Mouse (Mus musculus) right cerebral cortex, postnatal 10 days (tissue): ENCODE data around the gene Cope.

Source experiments
- DNase-seq, 2 experiments: peaks; one replicate each; pipeline ENCODE4 v3.0.0; 2021; ENCODE audit warnings: low spot score in 2 of 2

The Cope gene

GRCm38 (mm10) chr8:70347443-70347842 lies 45.1 kb downstream of the Cope start:
- no peak for DNase-seq

GRCm38 (mm10) chr8:70347860-70348420 lies 45.6 kb downstream of the Cope start:
- no peak for DNase-seq

GRCm38 (mm10) chr8:70351035-70351999 lies 49.0 kb downstream of the Cope start:
- peak in 1 of 2 experiments; percentile 30 for DNase-seq

- DNase-seq: peak in 1 of 2 experiments; percentile 48
Observed at GRCm38 (mm10) chr8:70352000-70352384, 49.7 kb downstream of the Cope start.

- peak in 1 of 2 experiments; percentile 57 for DNase-seq
Observed at GRCm38 (mm10) chr8:70352657-70353151, 50.4 kb downstream of the Cope start.

- DNase-seq: peak; percentile 99 to 100
Observed at GRCm38 (mm10) chr8:70353194-70353817, 51.0 kb downstream of the Cope start, which contains the start of gene Upf1. Upf1 (minus strand) TSS chr8:70353278.

- peak in 1 of 2 experiments; percentile 52 for DNase-seq
Observed at GRCm38 (mm10) chr8:70354004-70354403, 51.7 kb downstream of the Cope start.

- no peak for DNase-seq
Observed at GRCm38 (mm10) chr8:70356111-70356510, 53.8 kb downstream of the Cope start.

- DNase-seq: peak in 1 of 2 experiments; percentile 55
Observed at GRCm38 (mm10) chr8:70359411-70359810, 57.1 kb downstream of the Cope start.

- DNase-seq: peak in 1 of 2 experiments; percentile 37
Observed at GRCm38 (mm10) chr8:70360769-70361168, 58.5 kb downstream of the Cope start.

- no peak for DNase-seq
Observed at GRCm38 (mm10) chr8:70361484-70362032, 59.2 kb downstream of the Cope start.
